Mouse (Mus musculus): ENCODE measurements around the gene Kmt5c.

Kmt5c gene

GRCm38 (mm10) chr7:4746326-4746980, 6.5 kb downstream of the Kmt5c start:
- DNase-seq (ENCODE audit: extremely low read depth, low read depth), result no peak

GRCm38 (mm10) chr7:4747156-4747899, 7.4 kb downstream of the Kmt5c start:
- no peak for DNase-seq (ENCODE audit: extremely low read depth, low read depth)

- DNase-seq (ENCODE audit: extremely low read depth, low read depth), result no peak
Measured at GRCm38 (mm10) chr7:4748321-4748720, 8.4 kb downstream of the Kmt5c start.

GRCm38 (mm10) chr7:4749169-4749568, 9.3 kb downstream of the Kmt5c start:
- no peak for DNase-seq (ENCODE audit: extremely low read depth, low read depth)

- no peak for DNase-seq (ENCODE audit: extremely low read depth, low read depth)
Measured at GRCm38 (mm10) chr7:4751971-4752820, 12.3 kb downstream of the Kmt5c start.

- peak; percentile 77 for DNase-seq (ENCODE audit: extremely low read depth, low read depth)
Measured at GRCm38 (mm10) chr7:4752821-4753570, 13.1 kb downstream of the Kmt5c start, which contains the start of gene Cox6b2. Gene Cox6b2 (minus strand): TSS chr7:4753094.

- no peak for DNase-seq (ENCODE audit: extremely low read depth, low read depth)
Measured at GRCm38 (mm10) chr7:4759670-4760069, 19.8 kb downstream of the Kmt5c start.

- DNase-seq (ENCODE audit: extremely low read depth, low read depth), result no peak
Measured at GRCm38 (mm10) chr7:4764946-4765710, 25.2 kb downstream of the Kmt5c start.

- DNase-seq (ENCODE audit: extremely low read depth, low read depth), result no peak
Measured at GRCm38 (mm10) chr7:4771202-4771601, 31.3 kb downstream of the Kmt5c start, which contains the start of gene Fam71e2. Gene Fam71e2 (minus strand): TSS chr7:4771302.

- no peak for DNase-seq (ENCODE audit: extremely low read depth, low read depth)
Measured at GRCm38 (mm10) chr7:4776131-4776530, 36.2 kb downstream of the Kmt5c start.

- no peak for DNase-seq (ENCODE audit: extremely low read depth, low read depth)
Measured at GRCm38 (mm10) chr7:4776861-4777830, 37.2 kb downstream of the Kmt5c start.

GRCm38 (mm10) chr7:4777851-4778637, 38.1 kb downstream of the Kmt5c start:
- no peak for DNase-seq (ENCODE audit: extremely low read depth, low read depth)

GRCm38 (mm10) chr7:4779921-4780320, 40.0 kb downstream of the Kmt5c start:
- DNase-seq (ENCODE audit: extremely low read depth, low read depth), result no peak

GRCm38 (mm10) chr7:4782130-4782529, 42.2 kb downstream of the Kmt5c start:
- no peak for DNase-seq (ENCODE audit: extremely low read depth, low read depth)

GRCm38 (mm10) chr7:4782759-4783158, 42.8 kb downstream of the Kmt5c start, which contains the start of the genes Il11 and Tmem190:
Gene Il11 (minus strand): TSS chr7:4782859.
Gene Tmem190 (plus strand): TSS chr7:4782937.
- DNase-seq (ENCODE audit: extremely low read depth, low read depth), result no peak

- DNase-seq (ENCODE audit: extremely low read depth, low read depth), result no peak
Measured at GRCm38 (mm10) chr7:4783667-4784268, 43.9 kb downstream of the Kmt5c start.

GRCm38 (mm10) chr7:4788499-4789435, 48.9 kb downstream of the Kmt5c start:
- DNase-seq (ENCODE audit: extremely low read depth, low read depth), result peak; percentile 82

All from MEL-GATA-1-ER (cell line).